Mouse (Mus musculus): ENCODE data around the gene Slc13a3. TPM values are rescaled to one million over a fixed set of nuclear protein-coding genes. Genes with fewer than 3 reads are reported as not detected.

The Slc13a3 gene
- total RNA-seq, 2 experiments from 2014 or later: 17.4 to 38.9 TPM

DNA sequence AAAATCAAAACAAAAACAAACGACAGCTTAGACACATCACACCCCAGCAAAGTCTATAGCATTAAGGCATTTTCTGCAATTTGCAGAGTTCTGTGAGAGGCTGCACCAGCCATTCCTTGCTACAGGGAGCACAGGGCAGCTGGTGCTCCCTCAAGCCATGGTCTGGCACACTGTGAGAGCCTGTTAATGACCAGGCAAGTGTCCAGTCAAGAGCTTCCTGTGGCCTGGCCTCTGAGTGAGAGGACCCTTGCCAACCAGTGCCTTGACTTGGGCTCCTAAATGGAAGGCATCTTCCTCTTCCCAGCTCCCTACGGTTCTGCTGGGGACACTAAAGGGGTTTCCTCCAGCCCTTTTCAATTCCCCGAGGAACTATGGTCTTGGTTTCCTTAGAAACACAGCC is 59.1 kb downstream of the Slc13a3 start:
- DNase-seq: no peak

DNA sequence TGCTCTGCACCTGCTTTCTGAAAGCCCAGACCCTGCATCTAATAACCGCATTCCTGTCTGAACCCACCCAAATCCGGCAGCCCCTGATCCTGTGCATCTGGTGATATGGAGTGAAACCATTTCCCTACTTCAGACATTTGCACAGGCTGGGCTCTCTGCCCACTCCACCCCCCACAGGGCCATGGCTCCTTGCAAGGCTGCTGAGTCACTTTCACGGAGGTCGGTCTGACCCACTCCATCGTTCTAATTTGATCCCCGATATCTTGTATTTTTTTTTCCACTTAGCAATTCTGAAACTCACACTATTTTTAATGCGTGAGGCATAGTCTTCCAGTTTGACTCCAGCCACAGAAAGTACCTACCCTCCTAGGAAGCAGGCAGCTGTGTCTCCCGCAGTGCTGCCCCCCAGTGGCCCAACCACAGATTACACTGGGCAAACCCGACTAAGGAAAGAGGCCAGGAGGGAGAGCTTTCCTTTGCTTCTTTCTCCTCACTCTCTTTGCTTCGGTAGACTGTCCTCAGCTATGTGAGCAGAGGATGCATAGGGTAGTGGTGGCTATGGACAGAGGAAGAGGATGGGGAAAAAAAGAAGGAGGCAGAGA is 65.2 kb downstream of the Slc13a3 start:
- DNase-seq: peak; percentile 90

- DNase-seq: peak; percentile 67
These were observed 67.7 kb downstream of the Slc13a3 start for GRCm38 (mm10) chr2:165405351-165405750.

GRCm38 (mm10) chr2:165404951-165405350 is 68.1 kb downstream of the Slc13a3 start:
- DNase-seq: no peak

GRCm38 (mm10) chr2:165398164-165398785 is 74.8 kb downstream of the Slc13a3 start:
- DNase-seq: no peak

DNA sequence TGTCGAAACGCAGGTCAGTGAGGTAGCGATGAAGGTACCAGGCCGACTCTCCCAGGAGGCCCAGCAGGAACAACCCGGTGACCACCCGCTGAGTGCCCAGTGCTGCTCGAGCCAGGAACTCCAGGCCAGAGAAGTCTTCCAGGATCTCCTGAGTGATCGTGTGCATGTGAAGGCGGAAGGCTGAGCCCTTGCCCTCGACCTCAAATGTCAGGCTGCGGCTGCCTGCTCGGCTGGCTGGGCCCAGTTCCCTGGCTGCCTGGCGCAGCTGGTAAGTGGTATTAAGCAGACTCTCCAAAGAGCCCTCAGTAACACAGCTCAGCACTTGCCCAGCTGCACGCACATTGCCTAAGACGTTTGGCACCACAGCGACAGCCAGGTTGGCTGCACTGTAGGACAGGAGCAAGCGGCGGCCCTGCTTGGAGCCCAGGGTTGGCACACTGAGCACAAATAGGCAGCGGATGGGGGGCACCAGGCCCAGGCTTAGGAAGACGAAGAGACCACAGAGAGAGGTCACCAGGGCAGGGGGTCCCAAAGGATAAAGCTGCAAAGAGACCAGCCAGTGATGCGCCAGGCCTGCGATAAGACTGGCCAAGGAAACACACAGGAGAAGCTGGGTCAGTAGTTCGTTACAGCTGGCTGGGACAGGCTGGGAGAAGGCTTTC is 75.4 kb downstream of the Slc13a3 start:
- peak; percentile 51 for DNase-seq

DNA sequence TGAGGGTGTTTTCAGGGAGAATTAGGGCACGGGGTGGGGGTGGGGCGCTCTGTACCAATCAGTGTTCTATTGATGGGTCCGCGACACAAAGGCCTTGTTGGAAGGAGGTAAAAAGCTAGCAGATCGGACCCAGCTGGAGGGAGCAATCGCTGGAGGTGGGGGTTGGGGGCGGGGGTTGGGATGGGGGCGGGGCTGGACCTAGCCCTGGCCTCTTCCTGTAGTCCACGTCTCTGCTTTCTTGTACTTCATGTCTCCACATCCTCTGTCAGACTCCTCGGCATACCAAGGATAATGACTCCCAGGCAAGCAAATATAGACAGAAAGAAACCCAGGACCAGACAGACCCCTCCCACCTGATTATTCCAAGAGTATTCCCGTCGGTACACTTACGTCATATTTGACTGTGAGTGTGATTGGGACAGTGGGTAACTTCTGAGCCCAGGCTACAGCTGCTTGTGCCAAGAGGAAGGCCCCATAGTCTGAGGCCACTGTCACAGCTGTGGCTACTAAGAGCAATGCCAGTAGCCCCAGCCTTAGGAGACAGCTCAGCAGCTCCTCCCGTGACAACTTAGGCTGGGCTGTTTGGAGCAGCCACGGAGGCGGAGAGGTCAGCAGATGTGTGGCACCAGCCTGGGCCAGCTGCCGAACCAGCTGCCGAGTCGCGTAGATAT is 76.1 kb downstream of the Slc13a3 start:
- DNase-seq: peak; percentile 45

GRCm38 (mm10) chr2:165392156-165392555 is 80.9 kb downstream of the Slc13a3 start:
- DNase-seq: no peak

DNA sequence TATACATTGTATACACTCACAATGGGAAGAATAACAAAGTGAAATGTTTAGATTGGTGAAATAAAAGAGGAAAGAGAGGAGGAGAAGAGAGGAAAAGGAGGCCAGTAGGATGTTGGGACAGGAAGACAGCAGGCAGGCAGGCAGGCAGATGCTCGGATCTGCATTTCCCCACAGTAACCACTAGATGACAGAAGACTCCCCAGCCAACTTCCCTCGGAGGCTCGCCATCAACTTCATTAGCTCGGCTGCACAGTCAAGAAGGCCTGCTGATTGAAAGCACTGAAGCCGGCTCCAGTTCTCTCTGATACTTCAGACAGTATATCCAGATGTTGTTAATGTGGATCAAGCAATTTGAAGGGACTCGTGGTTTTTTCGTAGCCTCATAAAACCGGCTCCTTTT is 81.5 kb downstream of the Slc13a3 start:
- DNase-seq: peak; percentile 60

DNA sequence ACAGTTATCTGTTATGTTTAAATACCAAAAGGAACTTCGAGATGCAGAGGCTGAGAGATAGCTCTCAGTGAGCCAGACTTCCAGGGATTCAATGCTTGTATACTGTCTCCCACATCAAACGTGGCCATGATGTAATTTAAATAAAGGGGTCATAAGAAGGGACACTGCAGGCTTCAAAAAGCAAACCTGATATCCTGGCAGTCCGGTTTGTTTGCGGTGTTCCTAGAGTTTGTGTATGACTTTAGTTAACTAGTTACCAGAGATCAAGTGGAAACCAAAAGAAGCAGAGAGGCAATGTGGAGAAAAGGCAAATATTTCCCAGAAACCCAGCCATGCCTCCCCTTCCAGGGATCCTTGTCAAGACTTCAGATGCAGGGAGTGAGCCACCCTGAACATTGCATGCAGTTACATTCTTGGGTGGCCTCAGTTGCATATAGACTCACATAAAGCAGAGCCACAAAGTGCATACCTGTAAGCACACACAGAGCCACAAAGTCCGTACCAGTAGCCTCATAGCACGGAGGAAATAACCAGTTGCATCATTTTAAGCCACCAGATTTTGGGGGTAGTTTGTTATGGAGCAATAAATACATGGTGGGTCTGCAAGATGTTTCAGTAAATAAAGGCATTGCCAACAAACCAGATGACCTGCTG is 83.6 kb downstream of the Slc13a3 start:
- no peak for DNase-seq

- DNase-seq: peak; percentile 96
These were observed 85.1 kb downstream of the Slc13a3 start, which contains the start of gene Zfp334 for GRCm38 (mm10) chr2:165387844-165388495. Gene Zfp334, minus strand, starts transcription at chr2:165388259.

GRCm38 (mm10) chr2:165387370-165387769 is 85.7 kb downstream of the Slc13a3 start:
- no peak for DNase-seq

DNA sequence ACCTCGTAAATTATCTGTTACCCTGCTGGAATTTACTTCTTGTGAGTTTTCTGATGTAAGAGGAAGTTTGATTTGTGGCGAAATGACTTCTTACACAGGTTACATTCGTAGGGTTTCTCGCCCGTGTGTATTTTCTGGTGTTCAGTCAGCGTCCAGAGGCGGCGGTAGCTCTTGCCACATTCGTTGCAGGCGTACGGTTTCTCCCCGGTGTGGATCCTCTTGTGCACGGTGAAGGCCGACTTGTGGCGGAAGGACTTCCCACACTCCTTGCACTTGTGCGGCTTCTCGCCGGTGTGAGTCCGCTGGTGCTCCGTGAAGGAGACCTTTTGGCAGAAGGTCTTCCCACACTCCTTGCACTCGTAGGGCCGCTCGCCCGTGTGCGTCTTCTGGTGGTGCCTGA is 93.0 kb downstream of the Slc13a3 start:
- DNase-seq: no peak

GRCm38 (mm10) chr2:165376001-165376400 is 97.0 kb downstream of the Slc13a3 start:
- DNase-seq: no peak

DNA sequence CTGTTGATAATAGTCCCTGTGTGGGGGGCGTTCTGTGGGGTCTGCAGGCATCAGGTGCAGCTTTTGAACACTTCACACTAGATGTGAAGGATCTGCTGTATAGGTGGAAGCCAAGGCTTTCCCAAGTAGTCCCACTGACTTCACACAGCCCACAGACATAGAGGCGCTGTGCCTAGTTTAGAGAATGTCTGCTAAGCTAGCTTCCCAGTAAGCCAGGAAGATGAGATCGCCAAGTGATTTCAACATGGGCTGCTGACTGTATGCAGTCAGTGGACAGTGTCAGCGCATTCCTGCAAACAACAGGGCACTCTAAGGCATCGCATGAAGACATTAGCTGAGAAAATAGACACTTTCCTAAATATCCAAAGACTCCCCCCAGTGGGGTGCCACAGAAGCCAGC is 97.6 kb downstream of the Slc13a3 start:
- DNase-seq: no peak

DNA sequence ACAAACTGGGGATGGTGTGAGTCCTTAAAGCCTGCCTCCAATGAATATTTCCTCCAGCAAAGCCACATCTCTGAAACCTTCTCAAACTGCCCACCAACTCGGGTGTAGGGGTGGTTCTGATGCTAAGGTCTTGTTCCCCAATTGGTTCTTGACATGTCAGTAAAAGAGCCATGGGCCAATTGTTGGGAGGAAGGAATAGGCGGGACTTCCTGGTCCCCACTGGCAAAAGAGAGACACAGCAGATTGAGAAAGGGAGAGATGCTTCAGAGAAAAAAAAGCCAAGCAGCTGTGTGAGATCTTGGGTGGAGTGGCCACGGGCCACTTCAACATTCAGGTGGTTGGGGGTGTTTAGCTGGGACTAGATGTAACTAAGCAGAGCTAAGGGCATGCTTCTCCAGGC is 102.0 kb downstream of the Slc13a3 start:
- no peak for DNase-seq

GRCm38 (mm10) chr2:165370348-165370747 is 102.7 kb downstream of the Slc13a3 start:
- no peak for DNase-seq

GRCm38 (mm10) chr2:165368496-165368895 is 104.5 kb downstream of the Slc13a3 start, which contains the start of gene Zfp663:
Gene Zfp663, minus strand, starts transcription at chr2:165368729.
- no peak for DNase-seq

DNA sequence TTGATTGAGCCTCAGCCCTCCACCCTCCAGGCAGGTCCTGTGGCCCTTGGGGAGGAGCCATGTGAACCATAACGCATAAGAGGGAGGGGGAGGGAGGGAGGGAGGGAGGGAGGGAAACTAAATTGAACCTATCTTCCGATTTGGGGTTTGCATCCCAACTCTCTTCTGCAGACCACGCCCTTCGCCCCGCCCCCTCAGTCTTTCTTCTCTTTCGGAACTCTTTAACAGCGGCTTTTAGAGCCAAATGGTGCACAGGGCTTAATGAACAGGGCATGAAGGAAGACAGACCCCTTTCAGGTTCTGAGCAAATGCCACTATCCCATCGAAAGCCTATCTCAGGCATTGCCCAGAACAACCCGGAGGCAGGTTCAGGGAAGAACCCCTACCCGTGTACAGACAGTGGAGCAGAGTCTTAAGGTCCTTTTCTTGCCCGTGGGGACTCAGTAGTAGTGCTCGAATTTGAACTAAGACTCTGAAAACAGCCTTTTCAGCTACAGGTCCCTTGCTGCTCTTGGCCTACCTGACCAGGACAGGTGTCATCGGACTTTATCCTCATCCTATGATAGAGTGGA is 105.1 kb downstream of the Slc13a3 start:
- peak; percentile 34 for DNase-seq

DNA sequence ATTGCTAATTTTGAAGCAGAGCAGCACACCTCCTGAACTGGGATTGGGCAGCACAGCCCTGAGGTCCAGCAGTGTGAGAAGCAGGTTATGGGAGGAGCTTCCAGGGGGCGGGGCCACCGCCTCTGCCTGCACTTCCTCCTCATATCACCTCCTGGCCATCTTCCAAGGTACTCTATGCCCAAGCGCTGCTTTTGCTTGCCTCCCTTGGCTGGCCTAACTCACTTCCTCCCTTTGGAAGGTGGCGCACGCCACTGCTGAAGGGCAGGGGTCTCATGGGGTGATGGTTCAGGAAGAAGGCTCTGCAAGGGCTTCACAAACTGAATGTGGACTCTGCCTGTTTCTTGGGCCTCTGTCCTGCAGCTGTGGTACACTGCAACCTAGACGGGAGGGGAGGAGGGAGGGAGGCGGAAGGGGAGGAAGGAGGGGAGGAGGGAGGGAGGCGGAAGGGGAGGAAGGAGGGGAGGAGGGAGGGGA is 105.9 kb downstream of the Slc13a3 start:
- DNase-seq: peak; percentile 45

GRCm38 (mm10) chr2:165364334-165365091 is 108.5 kb downstream of the Slc13a3 start:
- DNase-seq: peak; percentile 80
